Mouse (Mus musculus): Measurements from ENCODE around the gene Gm10260. TPM values are rescaled to one million over a fixed set of nuclear protein-coding genes. Genes with fewer than 3 reads are reported as not detected.
A peak's percentile ranks its signal among the peaks of the same experiment; 100 is the strongest.

The Gm10260 gene
- total and polyA plus RNA-seq, 3 experiments, result 5.4 to 241 (median 214) TPM

DNA sequence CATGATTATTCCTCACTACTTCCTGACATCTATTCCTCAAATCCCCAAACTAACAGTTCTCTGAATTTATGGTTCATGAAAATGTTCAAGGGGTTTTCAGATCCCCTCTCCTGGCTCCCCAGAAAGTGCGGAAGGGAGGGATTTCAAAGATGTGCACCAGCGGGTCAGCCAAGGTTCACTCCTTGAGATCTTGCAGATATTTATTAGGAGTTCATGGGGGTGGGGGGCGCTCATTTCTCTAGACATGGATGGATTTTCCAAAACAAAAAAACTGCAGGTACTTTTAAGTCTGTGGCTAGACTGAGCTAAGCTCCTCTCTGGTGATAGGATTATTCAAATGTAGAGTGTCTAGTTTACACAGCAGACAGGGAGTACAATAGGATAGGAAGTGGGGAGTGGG lies 8.4 kb upstream of the Gm10260 start:
- no peak for DNase-seq

DNA sequence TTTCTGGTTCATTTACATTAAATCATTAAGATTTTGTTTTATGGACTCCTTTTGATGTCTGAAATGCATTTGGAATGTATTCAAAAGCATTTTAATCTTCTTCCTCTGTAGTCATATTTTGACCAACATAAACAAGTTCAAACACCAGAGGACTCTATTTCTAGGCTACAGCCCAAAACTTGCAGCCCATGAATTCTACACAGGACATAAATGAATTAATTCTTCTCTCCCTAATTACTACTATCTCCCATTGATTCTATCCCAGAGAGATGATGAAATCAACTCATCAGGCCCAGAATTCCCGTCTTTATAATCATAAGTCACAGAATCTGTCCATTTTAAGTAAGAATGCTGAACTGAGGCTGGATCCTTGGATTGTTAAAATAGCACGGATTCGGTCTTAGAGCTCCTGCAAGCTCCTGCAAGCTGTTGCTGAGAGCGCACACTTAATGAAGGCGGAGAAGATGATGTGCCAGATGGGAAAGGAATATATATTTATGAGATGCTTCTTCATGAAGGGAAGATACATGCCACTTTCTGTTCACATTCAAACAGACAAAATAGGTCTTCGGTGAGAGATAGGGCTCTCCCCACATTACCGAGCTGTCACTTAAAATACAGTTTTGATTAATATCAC lies 7.7 kb upstream of the Gm10260 start:
- DNase-seq, result no peak

DNA sequence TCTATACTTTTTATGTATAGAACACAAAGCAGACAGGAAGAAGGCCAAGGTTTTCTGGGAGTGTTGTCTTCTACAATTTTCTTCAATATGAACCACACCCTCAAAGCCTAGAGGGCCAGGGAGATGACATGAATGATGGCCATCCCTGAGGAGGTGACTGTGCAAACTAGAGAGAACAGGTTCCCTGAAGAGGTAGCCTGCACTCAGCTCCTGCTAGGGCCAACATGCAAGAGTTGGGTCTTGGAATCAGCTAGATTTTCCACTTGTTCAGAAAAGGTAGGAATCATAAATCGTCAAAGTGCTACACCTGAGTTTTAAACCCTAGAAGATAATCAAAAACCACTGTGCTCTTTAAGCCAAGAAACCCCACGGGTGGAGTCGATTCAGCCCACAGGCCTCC lies 6.2 kb upstream of the Gm10260 start:
- no peak for DNase-seq

DNA sequence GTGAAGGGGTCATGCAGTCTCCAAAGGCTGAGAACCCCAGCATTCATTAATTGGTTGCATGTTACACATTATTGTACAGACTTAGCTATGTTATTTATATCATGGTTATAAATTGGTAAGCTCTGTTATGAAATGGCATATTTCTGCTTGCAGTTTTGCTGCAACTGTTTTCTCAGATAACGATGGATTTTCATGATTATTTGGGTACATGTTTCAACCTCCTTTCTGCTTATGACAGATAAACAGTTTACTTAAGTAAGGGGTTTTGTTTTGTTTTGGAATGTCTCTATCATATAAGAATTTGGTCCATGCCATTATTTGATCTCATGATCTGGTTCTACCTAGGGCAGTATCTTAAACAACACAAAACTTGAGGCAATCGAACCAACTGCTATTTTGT lies 5.5 kb upstream of the Gm10260 start:
- no peak for DNase-seq

DNA sequence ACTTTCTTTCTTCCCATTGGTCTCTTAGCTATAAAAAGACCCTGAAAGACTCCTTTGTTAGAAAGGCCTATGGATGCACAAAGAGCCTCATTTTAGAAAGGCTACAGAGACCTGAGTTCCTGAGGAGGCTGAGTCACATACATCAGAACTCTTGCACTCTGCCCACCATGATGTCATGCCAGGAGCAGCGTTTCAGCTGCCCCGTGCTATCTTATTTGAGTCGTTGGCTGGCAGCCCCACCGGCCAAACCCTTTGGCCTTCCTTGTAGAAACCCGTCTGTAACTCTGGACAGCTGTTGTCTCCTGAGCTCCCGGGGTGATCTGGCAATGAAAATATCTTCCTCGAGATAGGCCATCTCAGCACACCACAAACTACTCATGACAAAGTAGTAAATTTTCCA lies 3.6 kb upstream of the Gm10260 start:
- peak; percentile 34 for DNase-seq

DNA sequence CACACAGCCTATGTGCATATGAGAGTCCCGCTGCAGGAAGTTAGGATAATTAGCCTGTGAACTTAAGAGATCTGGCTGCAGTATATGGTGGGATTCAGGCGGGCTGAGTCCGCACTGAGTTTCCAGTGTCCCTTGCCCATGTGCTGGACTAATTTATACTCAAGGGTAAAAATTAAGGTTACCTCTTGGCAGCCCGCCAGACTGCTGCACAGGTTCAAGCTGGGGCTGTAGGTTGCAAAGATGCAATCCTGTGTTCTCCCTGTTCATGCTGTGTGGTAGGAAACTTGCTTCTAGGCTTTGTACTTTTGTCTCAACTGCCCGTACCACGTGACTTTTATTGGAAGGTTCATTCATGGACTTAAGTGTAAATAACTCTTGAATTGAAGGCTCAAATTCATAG lies 3.0 kb upstream of the Gm10260 start:
- no peak for DNase-seq

DNA sequence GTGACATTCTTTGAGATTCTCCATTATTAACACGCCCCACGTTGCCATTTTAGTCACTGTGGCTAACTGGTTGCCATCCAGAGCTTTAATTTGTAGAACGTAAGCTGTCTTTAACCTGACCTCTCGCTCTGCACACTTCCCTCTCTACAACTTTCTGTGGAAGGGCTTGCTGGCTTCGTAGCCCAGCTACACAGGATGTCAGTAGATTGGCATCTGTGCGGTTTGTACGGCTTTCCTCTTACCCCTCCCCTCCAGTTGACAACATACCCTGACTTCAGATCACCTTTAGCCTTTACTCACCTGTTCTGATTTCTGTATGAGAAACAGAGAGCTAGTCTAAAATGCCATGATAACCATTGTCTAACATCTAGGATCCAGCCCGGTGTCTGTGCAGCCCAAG lies 1.7 kb upstream of the Gm10260 start:
- no peak for DNase-seq

DNA sequence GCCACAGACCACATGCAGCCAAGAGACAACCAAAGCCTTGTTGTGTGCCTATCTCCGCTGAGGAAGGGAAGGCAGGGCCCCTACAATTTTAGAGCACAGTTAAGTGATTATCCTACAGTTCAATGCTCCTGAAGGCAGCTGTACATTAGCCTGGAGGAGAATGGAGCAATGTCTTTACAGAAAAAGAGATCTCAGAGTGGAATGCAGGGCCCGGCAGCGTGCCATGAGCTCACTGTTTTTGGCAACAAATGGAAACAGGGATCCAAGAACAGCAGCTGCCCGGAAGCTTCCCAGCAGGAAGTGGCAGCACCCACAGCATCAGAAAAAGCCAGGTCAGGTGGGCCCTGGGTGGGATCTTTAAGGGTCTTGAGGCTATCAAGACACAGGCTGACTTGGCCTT lies 3.4 kb downstream of the Gm10260 start:
- no peak for DNase-seq

DNA sequence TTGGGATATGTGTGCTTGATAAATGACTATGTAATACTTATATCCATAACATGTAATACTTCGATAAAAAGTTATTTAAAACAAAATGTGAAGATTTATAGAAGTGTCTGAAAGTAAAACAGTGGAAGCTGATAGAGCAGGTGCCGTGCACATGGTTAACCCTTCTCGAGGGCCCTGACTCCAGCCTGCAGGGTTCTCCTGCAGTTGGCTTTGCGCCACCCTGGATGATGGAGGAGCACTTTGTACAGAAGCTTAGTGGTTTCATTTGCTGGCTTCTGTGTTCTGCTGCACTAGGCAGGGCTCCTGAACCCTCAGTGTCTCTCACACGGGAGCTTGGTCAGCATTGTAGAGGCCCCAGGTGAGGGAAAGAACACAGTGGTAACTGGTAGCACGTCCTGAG lies 4.3 kb downstream of the Gm10260 start:
- DNase-seq, result no peak

DNA sequence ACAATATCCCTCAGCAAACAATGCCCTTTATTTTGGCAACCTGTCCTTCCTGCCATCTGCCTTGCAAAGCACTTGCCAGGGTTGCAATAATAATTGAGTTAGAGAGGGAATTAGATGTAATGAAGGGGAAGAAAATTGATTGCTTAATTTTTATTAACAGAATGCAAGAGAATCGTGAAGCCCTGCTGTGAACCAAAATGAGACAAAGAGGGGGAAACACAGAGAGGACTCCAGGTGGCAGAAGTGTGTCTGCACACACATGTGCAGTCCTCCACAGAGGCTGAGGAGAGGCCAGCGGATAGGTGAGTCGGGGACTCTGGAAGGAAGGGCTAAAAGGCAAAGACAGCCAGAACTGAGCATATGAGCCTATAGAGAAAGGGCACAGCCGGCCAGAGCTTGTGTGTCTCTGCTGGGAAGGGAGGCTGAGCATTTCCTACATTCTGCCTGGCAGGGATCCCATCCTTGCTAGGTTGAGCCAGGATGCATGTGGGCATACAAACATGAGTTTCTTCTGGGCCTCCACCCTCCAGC lies 9.5 kb downstream of the Gm10260 start:
- DNase-seq, result no peak

DNA sequence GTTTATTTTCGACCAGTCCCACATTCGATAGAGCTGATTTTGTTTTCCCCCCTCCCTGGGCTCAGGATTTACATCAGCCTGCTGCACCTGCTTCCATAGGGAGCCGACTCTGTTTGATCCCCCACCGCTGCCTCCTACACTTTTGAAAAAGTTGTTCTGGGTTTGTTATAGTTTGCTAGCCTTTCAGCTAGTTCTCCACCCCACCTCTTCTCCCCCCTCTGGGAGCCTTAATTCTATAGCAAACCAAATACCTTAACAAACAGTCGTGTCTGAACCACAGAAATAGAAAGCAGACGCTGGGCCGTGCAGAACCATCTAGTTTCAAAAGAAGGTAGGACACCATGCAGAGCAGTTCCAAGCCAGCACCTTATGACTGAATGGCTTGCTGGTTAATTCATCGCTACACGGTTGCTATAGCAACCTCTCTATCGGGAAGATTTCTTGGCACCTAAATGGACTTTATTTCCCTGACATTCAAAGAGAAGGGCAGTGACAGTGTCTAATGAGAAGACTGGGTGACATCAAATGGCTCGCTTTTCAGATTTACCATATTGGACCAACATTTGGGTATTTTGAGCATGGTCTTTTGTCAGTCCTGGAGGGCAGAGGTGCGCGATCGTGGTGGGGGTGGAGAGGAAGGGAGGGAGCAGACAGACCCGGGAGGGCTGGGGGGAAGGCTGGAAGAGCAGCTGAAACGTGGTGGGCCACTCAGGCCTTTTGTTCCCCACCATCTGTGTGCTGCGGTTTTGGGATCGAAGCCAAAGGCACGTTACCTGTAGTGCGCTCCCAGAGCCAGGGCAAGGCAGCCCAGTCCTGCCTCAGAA lies 13.2 kb downstream of the Gm10260 start:
- no peak for DNase-seq

DNA sequence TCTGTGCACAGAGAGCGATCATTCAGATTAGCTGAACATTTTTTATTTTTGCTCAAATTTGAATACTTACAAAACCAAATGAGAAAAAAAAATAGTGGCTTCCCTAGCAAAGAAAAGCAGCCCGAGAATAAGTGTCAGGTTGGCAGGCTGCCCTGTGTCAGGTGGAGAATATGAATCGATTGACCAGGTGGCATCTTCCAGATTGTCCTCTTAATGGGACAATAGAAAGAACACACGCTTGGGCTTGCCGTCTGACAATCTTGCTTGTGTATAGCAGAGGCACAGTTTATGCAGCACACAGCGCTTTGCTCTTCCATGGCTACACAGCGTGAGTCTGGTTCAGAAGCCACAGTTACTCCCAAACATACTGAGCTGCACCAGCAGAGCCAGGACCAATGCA lies 15.8 kb downstream of the Gm10260 start:
- DNase-seq, result no peak

DNA sequence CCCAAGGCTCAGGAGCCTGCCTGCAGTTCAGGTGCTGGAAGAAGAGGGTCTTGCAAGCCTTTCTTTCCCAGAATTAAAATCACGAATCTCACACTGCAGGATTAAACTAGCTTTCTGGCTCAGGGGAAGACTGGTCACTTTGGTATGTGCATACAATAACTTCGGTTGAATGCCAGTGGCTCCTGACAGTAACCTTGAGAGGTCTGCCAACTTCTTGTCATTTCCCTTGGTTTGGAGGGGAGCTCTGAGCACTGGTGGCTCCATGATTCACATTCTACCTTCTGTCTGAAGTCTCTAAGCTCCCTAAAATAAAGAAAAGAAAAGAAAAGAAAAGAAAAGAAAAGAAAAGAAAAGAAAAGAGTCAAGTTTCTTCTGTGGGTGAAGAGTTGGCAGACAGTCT lies 16.4 kb downstream of the Gm10260 start:
- peak; percentile 56 for DNase-seq

DNA sequence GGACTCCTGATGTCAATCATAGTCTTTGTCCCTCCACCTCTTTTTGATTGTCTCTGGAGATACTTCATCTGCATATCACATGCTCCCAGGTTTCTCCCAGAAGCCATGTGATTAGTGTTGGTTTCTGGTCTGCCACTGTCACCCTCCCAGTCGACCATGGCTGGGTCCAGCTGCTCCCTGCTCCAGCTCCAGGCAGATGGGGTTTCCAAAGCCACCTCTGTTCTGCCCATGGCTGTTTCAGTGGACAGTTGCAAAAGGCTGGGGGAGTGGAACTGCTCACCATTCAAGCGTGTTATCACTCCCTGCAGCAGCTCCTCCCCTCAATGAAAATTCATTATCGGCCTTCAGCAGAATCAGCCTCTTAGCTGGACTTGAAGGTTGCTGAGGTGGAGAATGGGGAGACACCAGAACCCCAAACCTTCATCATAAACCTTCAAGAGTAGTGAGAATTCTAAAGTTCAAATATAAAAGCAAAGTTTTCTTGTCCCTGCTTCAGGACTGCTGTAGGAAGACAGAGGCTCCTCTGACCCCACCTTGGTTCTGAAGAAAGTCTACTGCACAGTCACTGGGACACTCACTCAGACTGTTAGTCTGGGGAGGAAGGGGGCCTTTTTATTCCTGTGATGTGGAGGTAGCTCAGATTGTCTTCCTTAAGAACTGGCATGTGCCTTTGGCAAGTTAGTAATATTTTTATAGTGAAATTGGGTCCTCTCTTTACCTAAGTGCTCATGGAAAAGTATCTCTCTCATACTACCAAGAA lies 17.0 kb downstream of the Gm10260 start:
- no peak for DNase-seq

DNA sequence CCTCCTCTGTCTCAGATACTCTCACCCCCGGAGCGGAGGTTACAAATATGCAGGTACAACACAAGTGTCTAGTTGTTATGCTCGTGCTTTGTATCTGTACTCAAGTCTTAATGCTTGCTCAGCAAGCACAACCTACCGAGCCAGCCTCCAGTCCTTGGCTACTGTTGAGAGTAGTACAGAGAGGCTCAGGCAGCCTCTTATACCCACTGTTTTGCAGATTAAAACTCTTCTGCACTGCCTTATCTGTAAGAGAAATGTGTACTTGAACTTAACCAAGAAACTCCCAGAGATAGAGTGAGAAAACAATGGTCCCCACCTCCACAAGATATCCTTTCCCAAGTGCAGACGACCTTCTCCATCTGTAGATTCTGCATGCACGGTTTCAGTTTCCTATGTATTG lies 24.5 kb downstream of the Gm10260 start:
- no peak for DNase-seq

DNA sequence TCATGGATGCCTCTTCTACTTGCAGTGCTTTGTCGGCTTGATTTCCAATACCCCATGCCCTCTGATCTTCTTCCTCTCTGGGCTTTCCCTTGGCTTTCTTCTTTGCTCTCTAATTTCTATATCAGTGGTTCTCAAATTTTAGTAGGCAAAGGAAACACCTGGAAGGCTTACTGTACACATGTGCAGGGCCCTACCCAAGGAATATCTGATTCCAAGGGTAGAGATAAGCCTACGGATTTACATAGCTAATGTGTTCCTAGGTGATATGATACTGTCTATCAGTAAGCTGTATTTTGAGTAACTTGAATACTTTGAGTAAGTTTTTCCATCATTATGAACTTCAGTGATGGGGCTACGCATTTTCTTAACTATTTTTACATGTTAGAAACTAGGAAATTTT lies 25.7 kb downstream of the Gm10260 start:
- no peak for DNase-seq

DNA sequence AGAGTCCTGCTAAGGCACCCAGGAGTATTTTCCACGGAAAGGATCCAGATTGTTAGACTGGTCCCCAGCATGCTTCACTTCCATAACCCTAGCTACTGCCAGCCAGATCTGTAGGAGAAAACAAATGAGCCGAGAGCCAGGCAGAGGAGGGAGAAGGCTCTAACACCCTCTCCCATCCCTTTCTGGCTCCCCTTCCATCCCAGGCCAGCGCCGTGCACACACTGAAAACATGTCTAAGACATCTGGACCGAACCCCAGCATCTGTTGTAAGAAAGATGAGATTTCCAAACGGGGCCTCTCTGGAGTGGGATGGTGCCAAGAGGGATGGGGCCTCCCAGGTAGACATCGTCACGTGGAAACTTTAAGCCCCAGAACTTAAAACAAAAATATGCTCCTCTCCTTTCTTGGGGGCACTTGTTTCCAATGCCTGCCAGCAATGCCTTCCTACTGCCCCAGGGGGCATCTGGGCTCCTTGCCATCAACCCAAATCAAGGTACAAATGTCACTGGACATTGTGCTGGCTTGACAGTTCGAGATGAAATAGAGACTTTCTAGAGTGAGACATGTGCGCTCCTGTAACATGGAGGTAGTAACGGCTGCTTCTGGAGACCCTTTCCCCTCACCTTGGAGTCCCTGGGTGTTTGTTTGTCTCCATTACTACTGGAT lies 35.1 kb downstream of the Gm10260 start:
- DNase-seq, result no peak

DNA sequence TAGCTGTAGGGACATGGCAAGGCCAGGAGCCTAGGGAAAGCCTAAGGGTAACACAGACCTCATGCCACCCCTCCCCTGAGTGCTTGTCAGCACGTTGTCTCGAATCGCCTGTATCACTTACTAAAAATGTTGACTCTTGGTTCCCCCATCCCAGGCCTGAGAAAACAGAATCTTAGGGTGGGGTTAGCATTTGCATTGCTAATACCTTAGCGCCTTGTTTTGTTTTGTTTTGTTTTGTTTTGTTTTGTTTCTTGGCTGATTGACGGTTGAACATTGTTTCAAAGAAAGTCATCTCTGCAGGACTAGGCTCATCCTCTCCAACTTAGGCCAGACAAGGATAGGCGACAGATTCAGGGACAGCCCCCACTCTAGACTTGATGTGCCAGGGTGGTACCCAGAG lies 35.9 kb downstream of the Gm10260 start:
- DNase-seq, result no peak

DNA sequence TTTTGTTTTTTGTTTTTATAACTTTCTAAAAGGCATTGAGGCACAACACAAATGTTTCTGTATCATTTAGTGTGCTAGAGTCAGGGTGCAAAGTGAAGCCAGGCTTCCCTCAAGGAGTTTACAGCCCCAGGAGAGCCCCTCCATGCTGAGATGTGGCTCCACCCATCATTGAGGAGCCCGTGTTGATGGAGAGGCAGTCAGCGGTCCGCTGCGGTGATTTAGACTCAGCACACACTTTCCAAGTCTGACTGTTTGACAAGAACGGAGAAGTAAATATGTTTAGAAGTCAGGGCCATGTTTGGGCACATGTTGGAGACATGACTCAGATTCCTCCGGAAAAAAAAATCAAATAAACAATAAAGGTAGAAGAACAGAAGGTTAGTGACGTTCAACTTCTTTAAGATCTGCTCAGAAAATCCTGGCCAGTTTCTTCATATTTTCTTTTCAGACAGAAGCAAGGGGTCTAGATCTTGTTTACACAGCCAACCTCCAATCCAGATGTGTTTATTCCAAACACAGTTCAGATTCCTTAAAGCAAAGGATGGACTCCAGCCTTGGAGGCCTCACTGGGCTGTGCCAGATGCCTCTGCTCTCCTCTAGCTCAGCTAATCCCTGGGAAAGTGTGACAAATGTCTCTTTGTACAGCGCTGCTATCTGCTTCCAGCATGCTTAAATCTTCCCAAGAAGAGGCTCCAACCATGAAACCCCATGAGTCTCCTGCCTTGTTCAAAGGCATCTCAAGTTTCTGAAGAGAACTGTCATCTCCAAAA lies 47.7 kb downstream of the Gm10260 start:
- DNase-seq, result no peak

DNA sequence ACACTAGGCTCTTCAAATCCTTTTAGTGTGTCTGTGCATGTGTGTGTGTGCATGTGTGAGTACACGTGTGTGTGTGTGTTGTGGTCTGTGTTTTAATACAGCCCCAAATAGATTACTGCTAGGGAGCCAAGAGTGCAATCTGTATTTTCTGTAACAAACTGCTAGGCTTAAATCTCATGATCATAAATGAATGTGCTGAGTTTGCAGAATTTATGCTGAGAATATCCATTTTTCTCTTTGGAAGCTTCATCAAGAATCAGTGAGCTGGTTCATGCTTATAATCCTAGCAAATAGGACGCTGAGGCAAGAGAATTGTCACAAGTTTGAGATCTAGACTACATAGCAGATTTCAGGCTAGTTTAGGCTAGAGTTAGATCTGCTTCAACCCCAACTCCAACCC lies 48.9 kb downstream of the Gm10260 start:
- DNase-seq, result no peak
